Mouse (Mus musculus): ENCODE data around the gene Serpina12.

- TF ChIP-seq EP300 (IDR thresholded peaks at IDR 0.05; ENCODE audit: low read depth in 1 of 2, low read length in 2 of 2) (no peak), NELFE (IDR thresholded peaks at IDR 0.05; ENCODE audit: low read depth, low read length) (no peak)
Observed at GRCm38 (mm10) chr12:103981646-103982360, 62.4 kb downstream of the Serpina12 start.
